Mouse (Mus musculus) spleen, adult 2 months (tissue): ENCODE measurements around the gene Tcp11l2.

ENCODE experiments used
- CTCF ChIP-seq: fragments of 200-500 bp; IDR thresholded peaks from 2 replicates; pipeline ENCODE4 v1.5.1; 2011; ENCODE audit warnings: mild to moderate bottlenecking, inconsistent platforms; ENCODE audit not compliant: insufficient read depth, insufficient read length, insufficient replicate concordance; ENCODE audit errors: extremely low read depth
- POLR2A ChIP-seq: fragments of 200-500 bp; IDR thresholded peaks from 2 replicates; pipeline ENCODE4 v1.6.1; 2011; ENCODE audit warnings: low read depth, low read length, inconsistent platforms

DNA sequence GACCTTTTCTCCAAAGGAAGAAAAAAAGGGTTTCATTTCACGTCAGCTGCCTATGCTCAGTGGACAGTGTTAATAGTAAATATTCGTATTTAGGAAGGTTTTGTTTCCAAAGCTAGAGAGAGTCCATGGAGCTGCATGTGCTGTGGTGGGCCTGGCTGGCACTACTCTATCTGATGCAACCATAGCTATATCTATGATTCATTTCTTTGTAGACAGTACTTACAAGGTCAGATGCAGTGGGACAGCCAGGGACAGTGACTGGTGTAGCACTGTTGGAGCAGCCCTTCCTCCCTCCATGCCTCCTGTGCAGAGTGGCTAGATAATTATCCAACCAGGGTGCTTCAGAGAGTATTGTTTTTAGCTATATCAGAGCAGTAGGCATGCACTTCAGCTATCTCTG is 35.9 kb downstream of the Tcp11l2 start:
- TF ChIP-seq CTCF = no peak
- no peak for TF ChIP-seq POLR2A
